Mouse (Mus musculus): ENCODE data around the gene Gpr85. TPM values are rescaled to one million over a fixed set of nuclear protein-coding genes. Genes with fewer than 3 reads are reported as not detected.

The Gpr85 gene
- polyA plus RNA-seq, 1 experiment from 2014 or later = 1.3 TPM

DNA sequence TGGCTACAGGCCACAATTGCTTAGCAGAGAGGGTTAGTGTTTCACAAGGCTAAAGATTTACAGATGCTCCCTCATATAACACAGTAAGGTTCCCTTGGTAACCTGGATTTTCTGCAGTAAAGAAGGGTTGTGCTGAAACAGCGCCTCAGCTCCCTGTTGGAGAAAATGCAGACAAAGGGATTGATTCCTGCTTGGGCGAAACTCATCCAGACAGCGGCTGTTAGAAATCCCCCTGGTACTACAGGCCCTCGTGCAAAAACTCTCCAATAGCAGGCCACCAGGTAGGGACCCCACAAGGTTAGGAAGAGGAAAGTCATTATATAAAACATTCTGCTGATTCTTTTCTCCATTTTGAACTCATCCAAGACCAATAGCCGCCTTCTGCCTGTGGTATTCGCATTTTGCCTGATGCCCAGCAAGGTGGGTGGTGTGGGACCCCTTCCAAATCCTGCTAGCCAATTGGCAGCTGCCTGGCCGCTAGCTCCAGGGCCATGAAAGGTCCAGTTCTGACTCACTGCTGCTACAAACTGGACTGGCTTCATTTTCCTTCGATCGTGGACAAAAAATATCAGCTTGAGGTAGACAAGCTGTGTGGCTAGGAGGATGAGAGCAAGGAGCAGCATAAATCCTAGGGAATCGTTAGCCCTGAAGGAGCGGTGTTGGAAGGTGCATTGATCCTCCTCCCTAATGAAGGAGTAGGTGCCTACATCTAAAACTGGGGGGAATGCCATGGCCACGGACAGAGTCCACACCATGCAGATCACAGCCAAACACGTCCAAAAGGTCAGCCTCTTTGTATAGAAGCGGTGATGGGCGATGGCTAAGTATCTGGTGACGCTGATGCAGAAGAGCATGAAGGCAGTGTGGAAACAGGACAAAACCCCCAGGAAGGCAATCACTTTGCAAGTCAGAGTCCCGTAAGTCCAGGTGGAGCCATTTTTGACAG lies 3.7 kb downstream of the Gpr85 start:
- no peak for ATAC-seq (ENCODE audit: low FRiP score, low TSS enrichment)
- Histone ChIP-seq H3K4me1 (ENCODE audit: control insufficient read depth, insufficient read depth, low read length) (no peaks in the 10 kb centered on the region), H3K9ac (ENCODE audit: low read depth, low read length) (no peak overlapping the region), H3K4me2 (replicated peaks; ENCODE audit: low read depth, low read length) (no peak overlapping the region), H3K4me3 (ENCODE audit: low read length) (no peak overlapping the region), H3K27ac (ENCODE audit: low read depth, low read length) (no peak overlapping the region), H3K36me3 (ENCODE audit: control insufficient read depth, insufficient read depth, low read length) (no peaks in the 10 kb centered on the region), H3K27me3 (ENCODE audit: control insufficient read depth, insufficient read depth, low read length) (0 out of 2 replicates have a peak, but pooled peaks cover 4% of the 10 kb centered on the region), H3K9me3 (ENCODE audit: control insufficient read depth, low read length) (no peaks in the 10 kb centered on the region)
- WGBS = 61% methylated on average over 17 of the region's 17 CpGs

DNA sequence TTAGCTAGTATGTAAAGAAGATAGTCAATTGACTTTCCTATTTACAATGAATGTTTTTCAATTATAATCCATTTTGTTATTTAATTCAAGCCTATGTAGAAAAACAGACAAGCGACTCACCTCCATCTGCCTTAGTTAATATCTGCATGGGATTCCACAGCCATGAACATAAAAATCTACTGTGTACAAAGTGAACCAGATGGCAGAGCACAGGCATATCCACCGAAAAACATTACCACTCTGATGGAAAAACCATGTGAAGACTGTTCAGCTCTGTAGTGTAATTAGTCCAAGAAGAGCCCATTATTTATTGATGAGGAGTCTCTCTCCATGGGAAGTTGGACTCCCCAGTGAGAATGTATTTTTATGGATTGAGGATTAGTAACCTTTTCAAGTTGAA lies 7.0 kb downstream of the Gpr85 start:
- ATAC-seq (ENCODE audit: low FRiP score, low TSS enrichment) = no peak

DNA sequence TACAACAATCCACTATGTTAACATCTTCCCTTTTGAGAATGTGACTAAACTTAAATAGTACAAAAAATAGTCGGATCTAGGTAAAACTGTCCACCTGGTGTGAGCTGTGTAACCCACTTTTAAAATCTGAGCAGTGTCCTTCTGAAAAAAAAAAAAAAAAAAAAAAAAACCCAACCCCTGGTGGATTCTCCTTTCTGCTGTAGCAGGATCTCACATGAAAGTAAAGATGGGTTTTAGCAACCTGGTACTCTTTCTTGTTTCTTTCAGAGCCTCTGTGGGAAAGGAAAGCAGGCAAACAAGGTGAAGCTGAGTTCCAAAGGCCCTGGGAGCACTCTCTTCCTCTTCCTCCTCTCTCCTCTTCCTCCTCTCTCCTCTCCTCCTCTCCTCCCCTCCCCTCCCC lies 10.9 kb downstream of the Gpr85 start:
- 73% methylated on average over 1 of the region's 1 CpGs for WGBS
- Histone ChIP-seq H3K4me3 (ENCODE audit: low read length) (no peak overlapping the region), H3K36me3 (ENCODE audit: control insufficient read depth, insufficient read depth, low read length) (no peaks in the 10 kb centered on the region), H3K4me2 (replicated peaks; ENCODE audit: low read depth, low read length) (no peak overlapping the region), H3K9ac (ENCODE audit: low read depth, low read length) (no peak overlapping the region), H3K27ac (ENCODE audit: low read depth, low read length) (no peak overlapping the region), H3K4me1 (ENCODE audit: control insufficient read depth, insufficient read depth, low read length) (no peaks in the 10 kb centered on the region), H3K9me3 (ENCODE audit: control insufficient read depth, low read length) (no peaks in the 10 kb centered on the region), H3K27me3 (ENCODE audit: control insufficient read depth, insufficient read depth, low read length) (no peaks in the 10 kb centered on the region)
- ATAC-seq (ENCODE audit: low FRiP score, low TSS enrichment) = no peak

More for the DNA sequence above, 7.0 kb downstream of the Gpr85 start:
- no peaks in the 10 kb centered on the region for H3K4me1 ChIP-seq (ENCODE audit: control insufficient read depth, insufficient read depth, low read length)
- no peak overlapping the region for H3K9ac ChIP-seq (ENCODE audit: low read depth, low read length)
- 73% methylated on average over 2 of the region's 2 CpGs for WGBS
- no peak overlapping the region for H3K4me3 ChIP-seq (ENCODE audit: low read length)
- no peak overlapping the region for H3K4me2 ChIP-seq (replicated peaks; ENCODE audit: low read depth, low read length)
- H3K27me3 ChIP-seq (ENCODE audit: control insufficient read depth, insufficient read depth, low read length) = 0 out of 2 replicates have a peak, but pooled peaks cover 4% of the 10 kb centered on the region
- no peaks in the 10 kb centered on the region for H3K36me3 ChIP-seq (ENCODE audit: control insufficient read depth, insufficient read depth, low read length)
- no peak overlapping the region for H3K27ac ChIP-seq (ENCODE audit: low read depth, low read length)
- no peaks in the 10 kb centered on the region for H3K9me3 ChIP-seq (ENCODE audit: control insufficient read depth, low read length)

DNA sequence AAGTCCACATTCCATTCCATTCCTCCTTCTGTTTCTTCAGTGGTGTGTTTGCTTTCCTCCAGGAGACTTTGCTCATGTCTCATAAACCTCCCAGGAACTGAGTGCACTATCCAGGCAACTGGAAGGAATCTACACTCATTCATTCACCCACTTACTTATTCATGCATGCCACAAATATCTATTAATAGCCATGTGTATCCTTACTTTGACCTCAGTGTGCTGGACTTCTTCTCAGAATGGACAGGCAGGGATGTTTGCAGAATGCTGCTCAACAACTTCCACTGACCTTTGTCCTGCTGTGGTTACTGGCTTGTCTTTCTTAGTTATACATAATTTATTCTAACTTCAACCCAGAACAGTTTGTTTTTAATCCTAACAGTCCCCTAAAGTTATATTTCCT lies 23.1 kb downstream of the Gpr85 start:
- Histone ChIP-seq H3K4me3 (ENCODE audit: low read length) (no peak overlapping the region), H3K27me3 (ENCODE audit: control insufficient read depth, insufficient read depth, low read length) (no peaks in the 10 kb centered on the region), H3K4me1 (ENCODE audit: control insufficient read depth, insufficient read depth, low read length) (no peaks in the 10 kb centered on the region), H3K36me3 (ENCODE audit: control insufficient read depth, insufficient read depth, low read length) (no peaks in the 10 kb centered on the region), H3K9me3 (ENCODE audit: control insufficient read depth, low read length) (no peaks in the 10 kb centered on the region), H3K4me2 (replicated peaks; ENCODE audit: low read depth, low read length) (no peak overlapping the region), H3K27ac (ENCODE audit: low read depth, low read length) (no peak overlapping the region), H3K9ac (ENCODE audit: low read depth, low read length) (no peak overlapping the region)
- no peak for ATAC-seq (ENCODE audit: low FRiP score, low TSS enrichment)

DNA sequence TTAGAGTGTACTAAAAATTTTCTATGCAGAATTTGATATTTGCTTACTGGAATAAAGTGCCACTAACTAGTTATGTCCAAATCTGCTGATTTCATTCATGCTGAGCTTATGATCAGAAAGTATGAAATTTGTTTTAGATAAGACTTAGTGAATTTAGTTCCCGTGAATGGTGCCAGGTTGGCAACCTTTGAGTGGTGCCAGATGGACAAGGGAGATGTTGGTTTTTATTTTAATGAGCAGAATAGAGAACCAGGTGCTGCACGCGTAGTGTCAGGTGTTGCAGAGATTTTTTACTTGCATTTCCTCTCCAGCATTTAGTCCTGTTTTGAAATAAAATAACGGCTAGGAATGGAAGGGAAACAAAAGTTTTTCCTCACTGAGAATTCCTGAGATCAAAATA lies 27.6 kb downstream of the Gpr85 start:
- no peak for ATAC-seq (ENCODE audit: low FRiP score, low TSS enrichment)
- Histone ChIP-seq H3K27me3 (ENCODE audit: control insufficient read depth, insufficient read depth, low read length) (no peaks in the 10 kb centered on the region), H3K36me3 (ENCODE audit: control insufficient read depth, insufficient read depth, low read length) (no peaks in the 10 kb centered on the region), H3K27ac (ENCODE audit: low read depth, low read length) (no peak overlapping the region), H3K4me1 (ENCODE audit: control insufficient read depth, insufficient read depth, low read length) (no peaks in the 10 kb centered on the region), H3K4me3 (ENCODE audit: low read length) (no peak overlapping the region), H3K9me3 (ENCODE audit: control insufficient read depth, low read length) (no peaks in the 10 kb centered on the region), H3K9ac (ENCODE audit: low read depth, low read length) (no peak overlapping the region), H3K4me2 (replicated peaks; ENCODE audit: low read depth, low read length) (no peak overlapping the region)
- 84% methylated on average over 4 of the region's 4 CpGs for WGBS

DNA sequence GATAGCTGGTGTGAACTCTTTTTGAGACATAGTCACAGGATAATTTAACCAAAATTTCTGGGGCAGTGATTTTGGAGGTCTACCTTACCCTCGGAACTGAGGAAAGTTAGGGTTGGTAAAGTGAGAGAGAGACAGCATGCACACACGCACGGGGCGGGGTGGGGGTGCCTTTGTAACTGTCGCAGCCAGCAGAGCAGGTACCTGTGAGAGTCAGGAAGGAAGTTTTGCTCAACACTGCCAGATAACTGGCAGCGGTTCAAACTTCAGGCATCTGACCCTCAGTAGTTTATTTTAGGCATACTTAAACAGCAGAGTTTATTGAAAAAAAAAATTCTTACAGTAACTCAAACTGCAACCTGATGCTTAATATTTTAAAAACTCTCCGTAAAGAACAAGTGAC lies 39.7 kb downstream of the Gpr85 start:
- ATAC-seq (ENCODE audit: low FRiP score, low TSS enrichment) = no peak
- Histone ChIP-seq H3K4me3 (ENCODE audit: low read length) (no peak overlapping the region), H3K9me3 (ENCODE audit: control insufficient read depth, low read length) (no peaks in the 10 kb centered on the region), H3K27me3 (ENCODE audit: control insufficient read depth, insufficient read depth, low read length) (no peaks in the 10 kb centered on the region), H3K36me3 (ENCODE audit: control insufficient read depth, insufficient read depth, low read length) (no peaks in the 10 kb centered on the region), H3K4me1 (ENCODE audit: control insufficient read depth, insufficient read depth, low read length) (no peaks in the 10 kb centered on the region), H3K27ac (ENCODE audit: low read depth, low read length) (no peak overlapping the region), H3K9ac (ENCODE audit: low read depth, low read length) (no peak overlapping the region), H3K4me2 (replicated peaks; ENCODE audit: low read depth, low read length) (no peak overlapping the region)
- WGBS = 54% methylated on average over 7 of the region's 7 CpGs

DNA sequence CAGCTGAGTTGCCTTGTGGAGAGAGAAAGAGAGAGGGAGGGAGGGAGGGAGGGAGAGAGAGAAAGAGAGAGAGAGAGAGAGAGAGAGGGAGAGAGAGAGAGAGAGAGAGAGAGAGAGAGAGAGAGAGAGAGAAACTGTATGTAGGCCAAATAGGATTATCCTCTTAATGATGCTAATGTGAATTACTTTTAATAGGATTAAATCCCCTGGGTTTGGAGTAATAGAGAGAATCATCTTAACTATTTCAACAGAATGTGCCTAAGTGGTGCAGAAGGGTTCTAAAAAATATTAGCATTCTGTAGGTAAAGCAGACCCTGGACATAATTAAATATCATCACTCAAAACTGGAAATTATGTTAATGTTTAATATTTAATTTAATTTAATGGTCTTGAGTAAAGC lies 42.4 kb downstream of the Gpr85 start:
- Histone ChIP-seq H3K4me1 (ENCODE audit: control insufficient read depth, insufficient read depth, low read length) (no peaks in the 10 kb centered on the region), H3K4me2 (replicated peaks; ENCODE audit: low read depth, low read length) (no peak overlapping the region), H3K36me3 (ENCODE audit: control insufficient read depth, insufficient read depth, low read length) (no peaks in the 10 kb centered on the region), H3K27ac (ENCODE audit: low read depth, low read length) (no peak overlapping the region), H3K9ac (ENCODE audit: low read depth, low read length) (no peak overlapping the region), H3K27me3 (ENCODE audit: control insufficient read depth, insufficient read depth, low read length) (no peaks in the 10 kb centered on the region), H3K9me3 (ENCODE audit: control insufficient read depth, low read length) (no peaks in the 10 kb centered on the region), H3K4me3 (ENCODE audit: low read length) (no peak overlapping the region)
- no peak for ATAC-seq (ENCODE audit: low FRiP score, low TSS enrichment)

Other genes with a start within 250 kb of the Gpr85 start
- 25.2 and 43.3 TPM in 2 replicates for gene Tmem168, start 231.8 kb downstream of the Gpr85 start, polyA plus RNA-seq (2014; fragmentation: Nextera tagmentation; extraction: Ambion mirVana)
- 17.9 and 24.7 TPM in 2 replicates for gene Bmt2, start 162.0 kb downstream of the Gpr85 start, polyA plus RNA-seq (2014; fragmentation: Nextera tagmentation; extraction: Ambion mirVana)
- 69.6 and 107 TPM in 2 replicates for gene 2610001J05Rik, start 31.6 kb upstream of the Gpr85 start, polyA plus RNA-seq (2014; fragmentation: Nextera tagmentation; extraction: Ambion mirVana)